Comparison of ENCODE assay signal across 16 mouse cellular contexts in the genomic region with DNA sequence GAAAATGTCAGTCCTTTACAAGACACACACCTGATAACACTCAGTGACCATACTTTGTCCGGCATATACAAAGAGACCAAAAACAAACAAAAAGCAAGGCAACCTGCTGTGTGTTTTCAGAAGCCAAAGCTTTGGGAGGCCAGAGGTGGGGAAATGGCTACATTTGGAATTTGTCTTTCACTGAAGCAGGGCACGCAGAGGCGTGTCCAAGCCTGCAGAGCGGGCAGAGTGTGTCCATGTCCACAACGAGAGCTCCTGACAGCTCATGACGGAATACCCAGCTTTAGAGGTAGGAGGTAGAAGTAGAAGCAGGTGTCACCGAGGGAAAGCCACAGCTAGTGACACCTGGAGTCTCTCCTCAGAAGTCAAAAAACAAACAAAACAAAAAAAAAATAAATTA. TPM values are rescaled to one million over a fixed set of nuclear protein-coding genes. Genes with fewer than 3 reads are reported as not detected.
DNase-seq lines count a peak whose midpoint lies in the region; ATAC-seq lines count a peak whose summit lies in the region.
"Had no signal": no experiment of that assay in that cellular context is flagged by ENCODE, and none has a peak within 500 bp of the region (broad histone marks: within the 10 kb centered on the region; RNA-seq: fewer than 3 reads in every experiment).

No protein-coding gene starts in this region.

- H3K4me2 ChIP-seq in heart, embryonic 16.5 days (ENCODE audit: low read depth, low read length) = peak overlapping the region; percentile 33
- H3K4me2 ChIP-seq in neural tube, embryonic 15.5 days = 0 out of 2 replicates have a peak overlapping the region, but pooled peaks have one; percentile 25
- peak overlapping the region; percentile 28 for H3K4me2 ChIP-seq in embryonic facial prominence, embryonic 15.5 days (replicated peaks)
- H3K4me2 ChIP-seq: liver, embryonic 13.5 days; lung, embryonic 15.5 days had no signal

- H3K4me1 ChIP-seq in heart, embryonic 16.5 days (ENCODE audit: control insufficient read depth, insufficient read depth, low read length) = peaks cover 8% of the 10 kb centered on the region; the same call in 1 of the 2 replicates
- peaks cover 10% of the 10 kb centered on the region for H3K4me1 ChIP-seq in neural tube, embryonic 15.5 days
- H3K4me1 ChIP-seq in embryonic facial prominence, embryonic 15.5 days = 0 out of 2 replicates have a peak, but pooled peaks cover 3% of the 10 kb centered on the region
- H3K4me1 ChIP-seq: liver, embryonic 13.5 days had no signal

- 46% methylated on average over 7 of the region's 7 CpGs for WGBS in heart, embryonic 16.5 days
- WGBS in neural tube, embryonic 15.5 days = 68% methylated on average over 7 of the region's 7 CpGs
- 52% methylated on average over 7 of the region's 7 CpGs for WGBS in embryonic facial prominence, embryonic 15.5 days

- intact Hi-C loops in heart, postnatal 10 days (cut with DNase I) = no loop called here

- H3K27me3 ChIP-seq in heart, embryonic 16.5 days (ENCODE audit: control insufficient read depth, insufficient read depth, low read length) = no peaks in the 10 kb centered on the region
- H3K27me3 ChIP-seq in neural tube, embryonic 15.5 days (replicated peaks) = no peaks in the 10 kb centered on the region
- H3K27me3 ChIP-seq in embryonic facial prominence, embryonic 15.5 days = no peaks in the 10 kb centered on the region
- H3K27me3 ChIP-seq: limb, embryonic 12.5 days; liver, embryonic 13.5 days; lung, embryonic 15.5 days had no signal

- no peak for DNase-seq in heart, postnatal 10 days
- DNase-seq in neural tube, embryonic 10.5 days (ENCODE audit: extremely low spot score, low spot score) = no peak
- peak; percentile 46 to 59 for DNase-seq in urinary bladder, postnatal 36 days (ENCODE audit: low spot score in 2 of 2)
- DNase-seq in thymus, postnatal 10 days (ENCODE audit: low spot score in 2 of 2) = no peak
- DNase-seq: adrenal gland, postnatal 36 days; cerebellum, adult 9-11 months; embryo, embryonic 11 days; liver, embryonic 13.5 days; thymus, postnatal 14 days had no signal

- no peak overlapping the region for H3K4me3 ChIP-seq in heart, embryonic 16.5 days (ENCODE audit: low read length)
- no peak overlapping the region for H3K4me3 ChIP-seq in neural tube, embryonic 15.5 days (replicated peaks)
- H3K4me3 ChIP-seq in embryonic facial prominence, embryonic 15.5 days (replicated peaks) = no peak overlapping the region
- H3K4me3 ChIP-seq: erythroblast, embryonic 14.5 days; limb, embryonic 12.5 days; liver, embryonic 13.5 days; lung, embryonic 15.5 days had no signal

- H3K9ac ChIP-seq in heart, embryonic 16.5 days (ENCODE audit: low read length) = no peak overlapping the region
- H3K9ac ChIP-seq in neural tube, embryonic 15.5 days (replicated peaks) = no peak overlapping the region
- H3K9ac ChIP-seq in embryonic facial prominence, embryonic 15.5 days = no peak overlapping the region
- H3K9ac ChIP-seq: limb, embryonic 12.5 days; liver, embryonic 13.5 days; lung, embryonic 15.5 days had no signal

- H3K36me3 ChIP-seq in heart, embryonic 16.5 days (ENCODE audit: control insufficient read depth, insufficient read depth) = no peaks in the 10 kb centered on the region
- H3K36me3 ChIP-seq in neural tube, embryonic 15.5 days = no peaks in the 10 kb centered on the region
- no peaks in the 10 kb centered on the region for H3K36me3 ChIP-seq in embryonic facial prominence, embryonic 15.5 days
- H3K36me3 ChIP-seq: limb, embryonic 12.5 days; liver, embryonic 13.5 days; lung, embryonic 15.5 days had no signal

- no peak overlapping the region for H3K27ac ChIP-seq in heart, embryonic 16.5 days (ENCODE audit: low read length)
- no peak overlapping the region for H3K27ac ChIP-seq in neural tube, embryonic 15.5 days (replicated peaks)
- 0 out of 2 replicates have a peak overlapping the region, but pooled peaks have one; percentile 7 for H3K27ac ChIP-seq in embryonic facial prominence, embryonic 15.5 days (replicated peaks)
- H3K27ac ChIP-seq: limb, embryonic 12.5 days; liver, embryonic 13.5 days; lung, embryonic 15.5 days had no signal

- 0 out of 2 replicates have a peak, but pooled peaks have one; percentile 32 for ATAC-seq in heart, embryonic 16.5 days (replicated peaks; ENCODE audit: extremely low read depth, insufficient read depth, low FRiP score)
- ATAC-seq in neural tube, embryonic 15.5 days (ENCODE audit: low FRiP score) = no peak
- no peak for ATAC-seq in embryonic facial prominence, embryonic 15.5 days (ENCODE audit: insufficient number of reproducible peaks, low FRiP score, low TSS enrichment, low read depth)
- ATAC-seq: forebrain, embryonic 14.5 days had no signal

- no peaks in the 10 kb centered on the region for H3K9me3 ChIP-seq in heart, embryonic 16.5 days (replicated peaks; ENCODE audit: control insufficient read depth, low read length)
- H3K9me3 ChIP-seq in neural tube, embryonic 15.5 days (replicated peaks) = no peaks in the 10 kb centered on the region
- H3K9me3 ChIP-seq in embryonic facial prominence, embryonic 15.5 days (replicated peaks) = no peaks in the 10 kb centered on the region
- H3K9me3 ChIP-seq: limb, embryonic 12.5 days; liver, embryonic 13.5 days; lung, embryonic 15.5 days had no signal

RNA-seq across cellular contexts. Expression of a gene that starts 53.2 kb away (rescaled TPM):
- 7.3 and 8.0 TPM in 2 replicates for polyA plus RNA-seq in heart, embryonic 16.5 days (2015; fragmentation: Nextera tagmentation; extraction: Ambion mirVana)
- 10 to 100 TPM; 23.5 to 24.2 TPM for total RNA-seq in heart, postnatal 10 days (2021)
- 32.1 and 40.5 TPM in 2 replicates for polyA plus RNA-seq in neural tube, embryonic 15.5 days (2015; fragmentation: Nextera tagmentation; extraction: Ambion mirVana)
- polyA plus RNA-seq in embryonic facial prominence, embryonic 15.5 days (2015; fragmentation: Nextera tagmentation; extraction: Ambion mirVana) = 18.9 and 20.4 TPM in 2 replicates

Comparison
In these comparisons a context has a peak if more than half of its experiments do, and no peak if none do; other contexts are left out.
1. DNase-seq: peak in urinary bladder, postnatal 36 days (2 of 2); none in heart, postnatal 10 days (0 of 2), neural tube, embryonic 10.5 days (single experiment) and thymus, postnatal 10 days (0 of 2).
2. Peak in every context shown above with its lines, with median percentiles within 50 percentile points of each other: H3K4me2 ChIP-seq.